Mouse (Mus musculus) thymus, adult 2 months (tissue): ENCODE measurements at regions not wholly inside any gene's neighbourhood (a gene's known extent, or its start where the extent isn't known, plus 50 kb on each side); places are given as distances from the start of the nearest gene placed in this dataset.

Source experiments
- DNase-seq: peaks from one replicate; pipeline ENCODE4 v3.0.0; 2021
- H3K27ac ChIP-seq: fragments of 200-500 bp; 2 replicates; pipeline ENCODE4 v1.5.1; 2012; ENCODE audit warnings: low read length, control low read depth; ENCODE audit not compliant: control insufficient read depth, insufficient read depth
- H3K27me3 ChIP-seq: fragments of 200-500 bp; 2 replicates; pipeline ENCODE4 v1.6.1; 2012; ENCODE audit warnings: mild to moderate bottlenecking, low read length, moderate library complexity, mixed read lengths; ENCODE audit not compliant: control insufficient read depth, insufficient read depth
- H3K36me3 ChIP-seq: fragments of 200-500 bp; 2 replicates; pipeline ENCODE4 v1.6.1; 2012; ENCODE audit warnings: mild to moderate bottlenecking, low read length, moderate library complexity; ENCODE audit not compliant: control insufficient read depth, insufficient read depth
- H3K4me1 ChIP-seq: fragments of 200-500 bp; replicated peaks from 2 replicates; pipeline ENCODE4 v1.6.1; 2012; ENCODE audit warnings: low read length; ENCODE audit not compliant: control insufficient read depth, insufficient read depth
- H3K4me3 ChIP-seq: fragments of 200-500 bp; 2 replicates; pipeline ENCODE4 v1.5.1; 2012; ENCODE audit warnings: mild to moderate bottlenecking, low read length, control low read depth, moderate library complexity; ENCODE audit not compliant: control insufficient read depth, insufficient read depth
- CTCF ChIP-seq: fragments of 200-500 bp; IDR thresholded peaks from 2 replicates; pipeline ENCODE4 v1.5.1; 2012; ENCODE audit warnings: mild to moderate bottlenecking, control low read depth, low read length, moderate library complexity, borderline replicate concordance; ENCODE audit not compliant: control insufficient read depth, poor library complexity, insufficient read depth; ENCODE audit errors: extremely low read depth
- POLR2A ChIP-seq: fragments of 200-500 bp; IDR thresholded peaks from 2 replicates; pipeline ENCODE4 v1.6.1; 2012; ENCODE audit warnings: mild to moderate bottlenecking, low read length, control low read depth, moderate library complexity; ENCODE audit not compliant: control insufficient read depth, poor library complexity, insufficient read depth; ENCODE audit errors: extremely low read depth
- WGBS: fragments of 180-500 bp; shearing (Covaris S2); methylation state at CpG from one replicate; pipeline ENCODE4 v1.1.7; 2018; 5-methylcytosine and 5-hydroxymethylcytosine counted together

GRCm38 (mm10) chr11:114238316-114238715 is 171.5 kb upstream of the Sdk2 start:
- TF ChIP-seq POLR2A (0 out of 2 replicates have a peak, but pooled peaks have one; percentile 26), CTCF (no peak)
- Histone ChIP-seq H3K27me3 (no peaks in the 10 kb centered on the region), H3K27ac (peak overlapping the region; percentile 98), H3K4me3 (peak overlapping the region; percentile 35), H3K4me1 (peaks cover 44% of the 10 kb centered on the region), H3K36me3 (no peaks in the 10 kb centered on the region)
- WGBS = 10% methylated on average over 8 of the region's 8 CpGs
- DNase-seq = peak; percentile 58

GRCm38 (mm10) chr11:114234542-114234910 is 167.7 kb upstream of the Sdk2 start:
- WGBS = 5% methylated on average over 1 of the region's 1 CpGs
- Histone ChIP-seq H3K4me3 (peak overlapping the region; percentile 16), H3K4me1 (peaks cover 73% of the 10 kb centered on the region), H3K27me3 (no peaks in the 10 kb centered on the region), H3K36me3 (no peaks in the 10 kb centered on the region), H3K27ac (peak overlapping the region; percentile 94)
- peak; percentile 50; the same call in 1 of the 2 replicates for TF ChIP-seq POLR2A
- TF ChIP-seq CTCF = no peak
- DNase-seq = peak; percentile 83

GRCm38 (mm10) chr11:114233636-114234541 is 167.0 kb upstream of the Sdk2 start:
- Histone ChIP-seq H3K36me3 (no peaks in the 10 kb centered on the region), H3K4me1 (peaks cover 67% of the 10 kb centered on the region), H3K27ac (peak overlapping the region; percentile 94), H3K4me3 (peak overlapping the region; percentile 16), H3K27me3 (no peaks in the 10 kb centered on the region)
- DNase-seq = peak; percentile 55
- WGBS = 23% methylated on average over 19 of the region's 19 CpGs
- TF ChIP-seq POLR2A (no peak), CTCF (no peak)

- no peak for TF ChIP-seq CTCF
- no peak for TF ChIP-seq POLR2A
- Histone ChIP-seq H3K27ac (peak overlapping the region; percentile 94), H3K4me3 (no peak overlapping the region), H3K4me1 (peaks cover 62% of the 10 kb centered on the region), H3K36me3 (no peaks in the 10 kb centered on the region), H3K27me3 (no peaks in the 10 kb centered on the region)
- 90% methylated on average over 4 of the region's 4 CpGs for WGBS
- DNase-seq = no peak
Observed at GRCm38 (mm10) chr11:114231841-114232240, 165.0 kb upstream of the Sdk2 start.

- no peak for DNase-seq
- no peak overlapping the region for H3K4me3 ChIP-seq
- no peak overlapping the region for H3K27ac ChIP-seq
- H3K36me3 ChIP-seq = no peaks in the 10 kb centered on the region
- no peak for TF ChIP-seq CTCF
- no peak for TF ChIP-seq POLR2A
- no peaks in the 10 kb centered on the region for H3K27me3 ChIP-seq
- H3K4me1 ChIP-seq = peaks cover 74% of the 10 kb centered on the region
- 60% methylated on average over 8 of the region's 8 CpGs for WGBS
Observed at GRCm38 (mm10) chr11:114229763-114230162, 162.9 kb upstream of the Sdk2 start.

GRCm38 (mm10) chr11:114229196-114229595 is 162.3 kb upstream of the Sdk2 start:
- Histone ChIP-seq H3K4me1 (peaks cover 74% of the 10 kb centered on the region), H3K36me3 (no peaks in the 10 kb centered on the region), H3K27me3 (no peaks in the 10 kb centered on the region), H3K4me3 (no peak overlapping the region), H3K27ac (no peak overlapping the region)
- DNase-seq = no peak
- WGBS = 91% methylated on average over 6 of the region's 6 CpGs
- TF ChIP-seq CTCF (no peak), POLR2A (no peak)
